Mouse (Mus musculus): ENCODE results near the gene Bbox1.

DNA sequence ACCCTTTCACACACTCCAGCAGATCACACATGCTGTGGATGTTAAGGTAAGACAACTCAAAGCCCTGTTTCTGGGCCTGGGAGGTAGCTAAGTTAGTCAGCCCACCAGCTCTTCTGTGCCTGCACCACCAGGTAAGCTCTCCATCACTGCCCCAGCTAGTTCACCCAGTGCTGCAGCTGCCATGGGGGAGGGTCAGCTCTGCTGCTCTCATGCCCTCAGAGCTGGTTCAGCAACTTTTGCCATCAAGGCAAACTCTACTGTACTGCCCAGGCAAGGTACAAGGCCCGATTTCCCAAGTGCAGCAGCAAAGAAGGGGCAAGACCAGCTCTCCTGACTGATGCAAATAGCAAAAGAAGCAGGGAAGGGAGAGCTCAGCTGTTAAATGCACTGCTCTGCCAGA lies 93.9 kb downstream of the Bbox1 start:
- TF ChIP-seq POLR2A (IDR thresholded peaks at IDR 0.05; ENCODE audit: borderline replicate concordance, extremely low read depth, insufficient read depth, insufficient read length, poor library complexity, severe bottlenecking) (no peak), CTCF (IDR thresholded peaks at IDR 0.05; ENCODE audit: borderline replicate concordance, extremely low read depth, insufficient read depth, insufficient read length) (no peak)

Data from brain, embryonic 14.5 days (tissue).